Mouse (Mus musculus) myocyte (in vitro differentiated cells): Measurements from ENCODE around the gene Chd1l. TPM values are rescaled to one million over a fixed set of nuclear protein-coding genes. Genes with fewer than 3 reads are reported as not detected.

Source experiments
- H3K27me3 ChIP-seq: one replicate; pipeline ENCODE4 v1.6.1; 2011; ENCODE audit not compliant: control insufficient read depth, insufficient read depth, insufficient read length
- H3K36me3 ChIP-seq: one replicate; pipeline ENCODE4 v1.6.1; 2011; ENCODE audit not compliant: control insufficient read depth, insufficient read depth
- H3K4me2 ChIP-seq: one replicate; pipeline ENCODE4 v1.6.1; 2011; ENCODE audit warnings: low read depth, control low read depth
- H3K4me3 ChIP-seq: one replicate; pipeline ENCODE4 v1.5.1; 2011; ENCODE audit warnings: mild to moderate bottlenecking, control low read depth, moderate library complexity
- H3K79me2 ChIP-seq: one replicate; pipeline ENCODE4 v1.6.1; 2011; ENCODE audit not compliant: control insufficient read depth, insufficient read depth
- H3ac ChIP-seq: one replicate; pipeline ENCODE4 v1.6.1; 2011; ENCODE audit not compliant: control insufficient read depth, insufficient read length
- CEBPB ChIP-seq: IDR thresholded peaks from 2 replicates; pipeline ENCODE4 v1.6.1; 2011; ENCODE audit warnings: mild to moderate bottlenecking, moderate library complexity; ENCODE audit not compliant: poor library complexity, insufficient read depth, severe bottlenecking
- E2F4 ChIP-seq: IDR thresholded peaks from one replicate; pipeline ENCODE4 v1.6.1; 2011; ENCODE audit warnings: mild to moderate bottlenecking, control low read depth, moderate library complexity; ENCODE audit not compliant: insufficient read depth
- MAX ChIP-seq: IDR thresholded peaks from one replicate; pipeline ENCODE4 v1.6.1; 2011; ENCODE audit warnings: low read depth, mild to moderate bottlenecking, control low read depth
- MYOD1 ChIP-seq, 3 experiments: IDR thresholded peaks; one replicate each; pipeline ENCODE4 v1.6.1; 2011; ENCODE audit warnings: control low read depth in 2 of 3, low read depth in 2 of 3, mild to moderate bottlenecking in 2 of 3, moderate library complexity in 1 of 3; ENCODE audit not compliant: insufficient read length in 2 of 3, control insufficient read depth in 1 of 3
- MYOG ChIP-seq, 3 experiments: IDR thresholded peaks; one replicate each; pipeline ENCODE4 v1.6.1; 2011; ENCODE audit warnings: control low read depth in 2 of 3, low read depth in 2 of 3, mild to moderate bottlenecking in 2 of 3; ENCODE audit not compliant: insufficient read length in 2 of 3, control insufficient read depth in 1 of 3, insufficient read depth in 1 of 3
- POLR2A ChIP-seq: IDR thresholded peaks from one replicate; pipeline ENCODE4 v1.6.1; 2011; ENCODE audit warnings: low read depth, mild to moderate bottlenecking, control low read depth, moderate library complexity; ENCODE audit not compliant: insufficient read length
- POLR2AphosphoS2 ChIP-seq: IDR thresholded peaks from one replicate; pipeline ENCODE4 v1.6.1; 2011; ENCODE audit warnings: low read depth, control low read depth; ENCODE audit not compliant: insufficient read length
- REST ChIP-seq: IDR thresholded peaks from one replicate; pipeline ENCODE4 v1.6.1; 2011; ENCODE audit warnings: mild to moderate bottlenecking, control low read depth, moderate library complexity; ENCODE audit not compliant: insufficient read depth, insufficient read length
- SRF ChIP-seq: IDR thresholded peaks from one replicate; pipeline ENCODE4 v1.6.1; 2011; ENCODE audit warnings: low read depth; ENCODE audit not compliant: control insufficient read depth, insufficient read length
- TCF12 ChIP-seq: IDR thresholded peaks from one replicate; pipeline ENCODE4 v1.6.1; 2011; ENCODE audit warnings: mild to moderate bottlenecking, control low read depth; ENCODE audit not compliant: poor library complexity, insufficient read depth, severe bottlenecking
- TCF3 ChIP-seq: IDR thresholded peaks from one replicate; pipeline ENCODE4 v1.6.1; 2011; ENCODE audit warnings: low read depth, control low read depth; ENCODE audit not compliant: insufficient read length
- USF1 ChIP-seq: IDR thresholded peaks from one replicate; pipeline ENCODE4 v1.6.1; 2011; ENCODE audit warnings: low read depth, mild to moderate bottlenecking, control low read depth, moderate library complexity
- polyA plus RNA-seq: library from polyadenylated mRNA; unstranded; fragments of >200 nt; fragmentation: generic; extraction: Trizol; gene quantifications from one replicate; pipeline ENCODE4 v1.2.1, GENCODE M21; 2012; ENCODE audit warnings: missing spikeins

Chd1l gene
- polyA plus RNA-seq, 1 experiment, result 3.3 TPM

- no peak overlapping the region for H3K4me3 ChIP-seq
- TF ChIP-seq MYOG (IDR thresholded peaks at IDR 0.05; ENCODE audit: control insufficient read depth in 1 of 3, insufficient read depth in 1 of 3, insufficient read length in 2 of 3, low read depth in 2 of 3), result no peak
- TF ChIP-seq MAX, result no peak
- no peak for TF ChIP-seq POLR2A
- no peak for TF ChIP-seq TCF3
- no peak for TF ChIP-seq SRF
- no peak for TF ChIP-seq POLR2AphosphoS2
- TF ChIP-seq MYOD1 (IDR thresholded peaks at IDR 0.05; ENCODE audit: control insufficient read depth in 1 of 3, insufficient read length in 2 of 3, low read depth in 2 of 3), result no peak
- TF ChIP-seq CEBPB, result no peak
- TF ChIP-seq USF1, result no peak
- TF ChIP-seq E2F4, result no peak
- TF ChIP-seq TCF12, result no peak
- TF ChIP-seq REST, result no peak
- H3K27me3 ChIP-seq, result peaks cover 4% of the 10 kb centered on the region
- no peaks in the 10 kb centered on the region for H3K79me2 ChIP-seq
- H3K36me3 ChIP-seq, result no peaks in the 10 kb centered on the region
- H3ac ChIP-seq, result no peak overlapping the region
- H3K4me2 ChIP-seq, result no peak overlapping the region
Measured at GRCm38 (mm10) chr3:97620657-97621056, 10.7 kb upstream of the Chd1l start.

- Histone ChIP-seq H3K4me3 (no peak overlapping the region), H3K27me3 (peaks cover 4% of the 10 kb centered on the region), H3K4me2 (no peak overlapping the region), H3K79me2 (no peaks in the 10 kb centered on the region), H3K36me3 (no peaks in the 10 kb centered on the region), H3ac (no peak overlapping the region)
- TF ChIP-seq POLR2AphosphoS2 (no peak), MAX (no peak), MYOG (IDR thresholded peaks at IDR 0.05; ENCODE audit: control insufficient read depth in 1 of 3, insufficient read depth in 1 of 3, insufficient read length in 2 of 3, low read depth in 2 of 3) (no peak), USF1 (no peak), REST (no peak)
Measured at GRCm38 (mm10) chr3:97617899-97618298, 7.9 kb upstream of the Chd1l start.

- H3K27me3 ChIP-seq, result peaks cover 7% of the 10 kb centered on the region
- TF ChIP-seq USF1, result no peak
- TF ChIP-seq TCF12, result no peak
- no peak for TF ChIP-seq MAX
- no peak for TF ChIP-seq POLR2A
- no peak for TF ChIP-seq SRF
- TF ChIP-seq CEBPB, result no peak
- TF ChIP-seq E2F4, result no peak
- no peak for TF ChIP-seq REST
- TF ChIP-seq MYOG (IDR thresholded peaks at IDR 0.05; ENCODE audit: control insufficient read depth in 1 of 3, insufficient read depth in 1 of 3, insufficient read length in 2 of 3, low read depth in 2 of 3), result no peak
- no peak for TF ChIP-seq POLR2AphosphoS2
- no peaks in the 10 kb centered on the region for H3K79me2 ChIP-seq
- no peak overlapping the region for H3K4me3 ChIP-seq
- H3K4me2 ChIP-seq, result no peak overlapping the region
- H3ac ChIP-seq, result no peak overlapping the region
- no peaks in the 10 kb centered on the region for H3K36me3 ChIP-seq
Measured at GRCm38 (mm10) chr3:97617091-97617825, 7.3 kb upstream of the Chd1l start.

GRCm38 (mm10) chr3:97615933-97616332 is 5.9 kb upstream of the Chd1l start:
- Histone ChIP-seq H3K79me2 (no peaks in the 10 kb centered on the region), H3K27me3 (peaks cover 9% of the 10 kb centered on the region), H3ac (no peak overlapping the region), H3K36me3 (no peaks in the 10 kb centered on the region), H3K4me2 (no peak overlapping the region), H3K4me3 (no peak overlapping the region)
- TF ChIP-seq MAX, result no peak
- no peak for TF ChIP-seq REST
- TF ChIP-seq E2F4, result no peak
- TF ChIP-seq MYOD1 (IDR thresholded peaks at IDR 0.05; ENCODE audit: control insufficient read depth in 1 of 3, insufficient read length in 2 of 3, low read depth in 2 of 3), result no peak
- no peak for TF ChIP-seq SRF
- TF ChIP-seq USF1, result no peak
- no peak for TF ChIP-seq CEBPB
- TF ChIP-seq POLR2A, result no peak
- TF ChIP-seq POLR2AphosphoS2, result no peak
- no peak for TF ChIP-seq MYOG (IDR thresholded peaks at IDR 0.05; ENCODE audit: control insufficient read depth in 1 of 3, insufficient read depth in 1 of 3, insufficient read length in 2 of 3, low read depth in 2 of 3)
- no peak for TF ChIP-seq TCF3
- TF ChIP-seq TCF12, result no peak

- peaks cover 9% of the 10 kb centered on the region for H3K27me3 ChIP-seq
- H3K79me2 ChIP-seq, result no peaks in the 10 kb centered on the region
- H3ac ChIP-seq, result no peak overlapping the region
- no peak overlapping the region for H3K4me3 ChIP-seq
- no peak overlapping the region for H3K4me2 ChIP-seq
- no peaks in the 10 kb centered on the region for H3K36me3 ChIP-seq
- no peak for TF ChIP-seq CEBPB
- TF ChIP-seq POLR2AphosphoS2, result no peak
- no peak for TF ChIP-seq TCF3
- TF ChIP-seq MAX, result no peak
- TF ChIP-seq REST, result no peak
- no peak for TF ChIP-seq E2F4
- no peak for TF ChIP-seq USF1
- TF ChIP-seq TCF12, result no peak
- TF ChIP-seq MYOG (IDR thresholded peaks at IDR 0.05; ENCODE audit: control insufficient read depth in 1 of 3, insufficient read depth in 1 of 3, insufficient read length in 2 of 3, low read depth in 2 of 3), result no peak
- no peak for TF ChIP-seq SRF
- no peak for TF ChIP-seq MYOD1 (IDR thresholded peaks at IDR 0.05; ENCODE audit: control insufficient read depth in 1 of 3, insufficient read length in 2 of 3, low read depth in 2 of 3)
- TF ChIP-seq POLR2A, result no peak
Measured at GRCm38 (mm10) chr3:97615154-97615553, 5.2 kb upstream of the Chd1l start.
